Mouse (Mus musculus) lung, postnatal 10 days (tissue): ENCODE measurements around the gene AC153137.1.
"Not testable (repeated sequence)": the region's sequence is repeated elsewhere in the genome, so short reads cannot be mapped to it uniquely, and the experiment has no call there.

ENCODE experiments used
- DNase-seq: peaks from one replicate; pipeline ENCODE4 v3.0.0; 2021

AC153137.1 gene

DNA sequence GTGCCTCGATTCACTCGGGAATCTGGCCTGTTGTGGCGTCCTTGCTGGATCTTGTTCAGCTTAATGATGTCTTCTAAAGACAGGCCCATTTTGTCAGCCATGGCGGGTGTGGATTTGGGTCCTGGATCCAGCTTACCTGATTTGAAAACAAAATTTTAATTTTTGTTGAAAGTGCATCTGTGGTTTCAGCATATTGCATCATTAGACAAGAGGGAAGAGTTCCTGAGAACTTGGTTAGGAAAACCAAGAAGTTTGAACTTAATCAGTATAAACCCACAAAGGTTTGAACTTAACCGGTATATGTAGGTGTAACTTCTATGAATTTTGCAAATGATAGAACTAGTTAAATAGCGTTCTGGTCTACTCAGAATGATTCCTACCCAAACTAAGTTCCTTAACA is at the start of gene AC153137.1:
Gene AC153137.1 (minus strand): TSS at position 101 of the 400 bp plus-strand sequence.
- not testable (repeated sequence) for DNase-seq

DNA sequence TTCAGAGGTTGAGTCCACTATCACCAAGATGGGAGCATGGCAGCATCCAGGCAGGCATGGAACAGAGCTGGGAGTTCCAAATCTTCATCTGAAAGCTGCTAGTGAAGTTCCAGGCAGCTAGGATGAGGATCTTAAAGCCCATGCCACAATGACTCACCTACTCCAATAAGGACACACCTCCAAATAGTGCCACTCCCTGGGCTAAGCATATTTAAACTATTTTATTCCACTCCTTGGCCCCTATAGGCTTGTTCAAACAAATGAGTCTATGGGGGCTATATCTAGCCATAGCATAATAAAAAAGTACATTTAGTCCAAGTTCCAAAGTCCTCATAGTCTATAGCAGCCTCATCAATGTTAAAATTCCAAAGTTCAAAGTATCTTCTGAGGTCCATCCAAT is 45.4 kb upstream of the AC153137.1 start:
- DNase-seq = no peak

DNA sequence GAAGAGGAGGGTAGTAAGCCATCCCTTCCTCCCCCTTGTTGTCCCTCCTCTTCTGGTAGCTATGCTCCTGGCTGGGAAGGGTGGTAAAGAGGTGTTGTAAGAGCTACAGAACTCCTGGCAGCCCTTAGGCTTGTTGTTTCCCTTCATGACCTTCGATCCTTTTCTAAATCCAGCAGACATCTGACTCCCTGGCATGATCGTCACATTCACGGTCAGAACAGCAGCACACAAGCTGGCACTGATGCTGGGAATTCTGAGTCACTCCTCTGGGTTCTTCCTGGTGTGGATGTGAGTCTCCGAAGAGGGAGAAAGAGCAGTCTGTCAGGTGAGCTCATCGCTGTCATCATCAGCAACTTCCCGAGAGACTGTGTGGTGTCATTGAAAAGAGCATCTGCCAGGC is 41.5 kb upstream of the AC153137.1 start:
- DNase-seq = no peak

DNA sequence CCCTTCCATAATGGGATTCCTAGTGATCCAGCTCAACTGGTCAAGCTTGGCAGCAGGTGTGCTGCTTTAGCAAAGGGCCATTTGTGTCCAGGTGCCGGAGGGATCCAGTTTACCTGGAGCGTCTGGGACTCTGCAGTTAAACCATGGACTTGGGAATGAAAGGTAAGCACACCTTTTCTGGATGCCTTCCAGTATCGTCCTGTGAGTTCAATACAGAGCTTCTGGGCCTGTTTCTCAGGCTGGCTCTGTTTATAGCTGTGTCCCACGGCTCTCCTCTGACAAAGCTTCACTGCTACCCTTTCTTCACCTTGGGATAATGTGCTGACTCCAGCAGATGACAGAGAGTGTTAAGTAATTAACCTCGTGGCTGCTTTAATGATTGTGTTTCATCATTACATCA is 39.6 kb upstream of the AC153137.1 start:
- no peak for DNase-seq

DNA sequence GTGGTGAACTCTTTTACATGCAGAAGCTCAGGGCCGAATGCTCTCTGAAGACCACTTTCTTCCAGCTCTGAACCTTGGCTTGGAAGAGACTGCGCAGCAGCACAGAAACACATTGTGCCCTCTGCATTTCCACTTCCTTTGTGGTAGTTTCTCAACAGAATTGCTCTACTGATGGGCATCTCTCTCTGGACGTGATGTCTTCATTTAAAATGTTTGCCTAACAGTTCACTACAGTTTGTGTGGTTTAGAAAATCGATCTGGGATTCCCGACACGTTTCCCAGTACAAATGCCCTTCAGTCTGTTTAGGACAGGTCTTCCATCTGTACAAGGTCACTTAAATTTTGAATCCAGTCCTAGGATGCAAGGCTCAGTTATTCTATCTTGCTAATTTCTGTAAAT is 38.3 kb upstream of the AC153137.1 start:
- no peak for DNase-seq

DNA sequence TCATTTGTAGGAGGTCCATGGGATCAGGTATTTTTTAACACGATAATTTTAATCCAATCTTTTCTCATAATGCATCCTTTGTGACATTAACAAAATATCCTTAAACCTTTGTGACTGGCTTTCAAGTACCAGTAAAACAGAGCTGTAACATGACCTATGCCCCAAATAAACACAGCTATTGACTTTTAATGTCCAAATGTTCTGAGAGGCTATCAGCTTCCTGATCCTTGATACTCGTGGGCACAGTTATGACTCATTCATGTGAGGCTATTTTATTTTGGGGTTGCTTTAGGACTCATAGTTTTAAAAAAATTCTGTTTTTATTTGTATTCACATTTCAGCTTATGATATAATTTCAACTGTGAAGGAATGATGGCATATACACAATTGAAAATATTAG is 37.5 kb upstream of the AC153137.1 start:
- no peak for DNase-seq

DNA sequence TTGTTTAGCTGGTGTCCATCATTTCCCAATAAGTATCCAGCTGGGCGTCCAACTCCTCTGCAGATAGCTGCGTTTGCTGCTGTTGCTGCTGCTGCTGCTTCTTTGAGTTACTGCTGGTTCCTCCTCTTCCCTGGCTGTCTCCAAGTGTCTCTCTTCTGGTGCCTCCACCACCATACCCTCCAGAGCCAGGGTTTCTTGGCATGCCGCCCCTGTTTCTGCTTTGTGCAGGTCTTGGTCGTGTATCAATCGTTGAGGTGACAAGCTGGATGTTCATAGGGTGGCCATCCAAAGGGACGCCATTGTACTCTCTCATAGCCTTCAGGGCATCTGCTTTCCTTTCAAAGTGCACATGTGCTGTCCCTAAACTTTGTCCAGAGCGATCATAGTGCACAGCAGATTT is 529 bp downstream of the AC153137.1 start:
- DNase-seq = peak; percentile 8

DNA sequence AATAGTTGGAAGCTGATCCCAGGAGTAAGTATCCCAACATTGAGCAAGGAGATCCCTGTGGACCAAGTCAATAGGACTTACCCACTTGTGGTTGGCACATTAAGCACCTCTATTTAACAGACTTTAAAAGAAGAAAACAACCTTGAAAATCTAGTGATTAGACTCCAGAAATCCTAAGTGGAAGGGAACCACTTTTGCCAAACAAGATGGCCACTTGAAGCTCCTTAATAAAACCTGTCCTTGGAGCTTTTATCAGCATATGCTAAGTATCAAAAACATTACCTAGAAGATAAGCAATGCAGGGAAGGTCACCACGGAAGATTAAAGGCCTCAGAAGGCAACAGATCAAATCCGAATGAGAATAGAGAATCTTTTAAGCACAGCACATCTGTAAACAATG is 26.0 kb downstream of the AC153137.1 start:
- DNase-seq = no peak

DNA sequence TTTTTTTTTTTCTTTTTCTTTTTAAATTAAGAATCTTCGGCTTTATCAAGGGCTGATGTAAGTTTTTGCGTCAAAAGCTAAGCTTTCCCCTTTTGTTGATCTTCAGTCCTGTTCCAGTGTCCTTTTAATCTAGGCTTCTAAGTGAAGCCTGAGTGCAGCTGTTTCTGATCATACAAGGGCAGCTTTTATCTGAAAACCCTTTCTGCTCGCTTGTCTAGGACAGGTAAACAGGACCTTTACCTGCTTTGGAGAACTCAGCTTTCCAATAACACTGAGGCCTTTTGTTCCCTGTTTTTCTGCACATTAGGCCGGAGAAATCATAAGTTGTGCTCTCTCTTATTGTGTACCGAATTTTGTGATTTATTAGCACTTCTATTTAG is 27.3 kb downstream of the AC153137.1 start:
- no peak for DNase-seq

DNA sequence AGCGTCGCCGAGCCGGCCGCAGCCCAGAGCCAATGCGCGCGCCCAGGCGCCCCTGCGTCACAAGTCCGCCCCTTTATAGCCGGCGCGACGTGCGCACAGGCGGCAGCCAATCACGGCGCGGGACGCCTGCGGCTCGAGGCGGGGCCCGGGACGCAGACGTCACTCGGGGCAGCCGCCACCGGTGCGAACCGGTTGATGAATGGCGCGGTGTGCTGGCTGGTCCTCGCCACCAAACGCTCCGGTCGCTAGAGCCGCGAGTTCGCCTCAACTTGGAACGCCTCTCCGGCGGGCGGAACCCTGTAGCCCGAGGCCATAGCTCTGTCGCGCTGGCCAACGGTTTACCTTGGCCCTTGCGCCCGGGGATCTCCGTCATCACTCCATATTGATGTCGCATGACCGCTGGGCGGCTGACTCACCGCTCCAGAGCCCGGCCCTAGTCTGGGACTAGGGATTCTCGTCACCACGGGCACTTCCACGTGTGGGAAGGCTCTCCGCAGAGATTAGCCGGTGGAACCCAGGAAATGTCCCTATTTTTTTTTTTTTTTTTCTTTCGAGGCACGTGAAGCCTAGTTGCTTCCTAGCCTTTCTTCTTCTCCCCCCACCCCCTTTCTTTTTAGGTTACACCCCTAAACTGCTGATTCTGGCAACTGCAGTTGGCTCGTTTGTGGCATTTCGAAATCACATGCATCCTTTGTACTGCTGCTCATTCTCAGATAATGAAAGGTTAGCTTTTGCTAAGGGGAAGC is 27.9 kb downstream of the AC153137.1 start:
- peak; percentile 97 for DNase-seq

DNA sequence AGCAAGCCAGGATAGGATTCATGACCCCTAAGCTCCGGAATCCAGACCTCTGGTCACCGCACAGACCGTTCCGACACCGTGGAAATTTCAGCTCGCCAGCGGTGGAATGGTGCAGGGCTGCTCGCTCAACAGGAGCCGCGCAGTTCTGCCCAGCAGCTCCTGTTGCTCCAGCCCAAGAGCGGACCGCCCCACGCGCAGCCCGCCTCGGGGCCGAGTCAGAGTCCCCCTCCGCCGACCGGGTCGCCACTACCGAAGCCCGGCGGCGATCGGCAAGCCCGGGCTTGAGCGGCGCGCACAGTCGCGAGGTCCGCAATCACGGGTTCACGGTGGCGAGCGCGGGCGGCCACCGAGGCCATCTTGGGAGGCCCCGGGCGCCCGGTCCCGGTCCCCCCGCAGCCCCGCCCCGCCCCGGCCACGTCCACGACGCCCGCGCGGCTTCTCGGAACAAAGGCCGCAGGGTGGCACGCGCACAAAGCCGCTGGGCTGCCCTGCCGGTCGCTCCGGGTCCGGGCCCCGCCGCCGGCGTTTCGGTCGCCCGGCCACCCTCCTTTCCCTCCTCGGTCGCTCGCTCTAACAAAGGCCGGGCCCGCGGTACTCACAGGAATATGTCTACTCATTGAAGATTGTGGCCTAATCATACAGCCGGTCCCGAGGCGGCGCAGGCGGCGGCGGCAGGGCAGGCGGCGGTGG is 28.7 kb downstream of the AC153137.1 start:
- DNase-seq = peak; percentile 64

DNA sequence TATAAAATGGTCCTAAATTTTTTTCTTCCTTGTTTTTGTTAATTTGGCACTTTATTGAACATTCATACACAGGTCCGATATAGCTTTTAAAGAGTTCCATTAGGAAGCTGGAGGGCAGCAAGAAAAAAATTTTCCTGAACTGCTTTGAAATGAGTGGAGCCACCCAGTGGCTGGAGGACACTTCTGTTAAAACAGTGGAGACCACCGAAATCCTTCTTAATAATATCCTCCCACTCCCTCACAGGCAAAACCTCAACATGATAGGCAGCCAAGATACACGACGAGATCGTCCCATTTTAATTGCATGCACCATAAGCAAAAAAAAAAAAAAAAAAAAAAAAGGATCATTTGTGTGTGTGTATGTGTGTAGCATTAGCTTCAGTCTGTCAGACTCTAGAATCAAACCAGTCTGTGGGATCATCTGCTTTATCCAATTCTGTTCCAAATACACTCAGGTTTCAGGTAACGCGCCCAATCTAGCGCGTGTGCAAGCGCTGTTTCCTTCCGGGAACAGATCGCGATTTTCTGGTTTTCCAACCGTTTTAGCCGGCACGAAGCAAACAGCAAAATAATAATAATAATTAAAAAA is 29.3 kb downstream of the AC153137.1 start:
- DNase-seq = peak; percentile 65

DNA sequence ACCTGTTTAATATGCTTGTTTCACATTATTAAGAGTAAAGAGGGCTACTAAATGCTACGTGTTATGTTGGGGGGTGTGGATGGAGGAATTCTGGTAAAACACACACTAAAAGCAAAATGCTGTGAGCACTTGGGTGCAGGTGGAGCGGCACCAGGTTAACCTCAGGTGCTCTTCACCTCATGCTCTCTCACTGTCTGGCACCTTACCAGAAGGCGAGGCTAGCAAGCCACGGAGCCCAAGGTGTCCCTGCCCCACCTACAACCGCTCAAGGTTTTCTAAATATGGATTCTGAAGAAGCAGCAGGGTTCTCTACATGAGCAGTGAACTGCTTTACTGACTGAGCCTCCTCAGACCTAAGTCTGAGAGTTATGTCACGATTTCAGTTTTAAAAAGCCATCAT is 32.6 kb downstream of the AC153137.1 start:
- DNase-seq = no peak

DNA sequence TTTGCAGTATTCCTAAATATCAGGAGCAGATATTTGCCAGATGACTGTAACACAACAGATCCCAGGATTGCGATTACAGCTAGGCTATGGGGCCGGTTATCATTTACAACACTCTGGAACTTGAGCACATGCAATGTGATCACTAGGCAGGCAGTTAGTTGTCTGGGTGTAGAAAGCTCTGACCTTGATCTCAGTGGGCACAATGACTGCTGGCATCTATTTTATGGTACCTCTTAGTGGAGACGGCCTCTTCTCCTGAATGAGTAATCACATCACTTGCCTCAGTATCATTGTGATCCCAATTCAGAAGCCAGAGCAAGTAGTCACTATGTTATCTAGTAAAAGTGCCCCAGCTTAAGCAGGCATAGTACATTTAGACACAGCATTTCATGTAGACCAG is 37.2 kb downstream of the AC153137.1 start:
- no peak for DNase-seq

DNA sequence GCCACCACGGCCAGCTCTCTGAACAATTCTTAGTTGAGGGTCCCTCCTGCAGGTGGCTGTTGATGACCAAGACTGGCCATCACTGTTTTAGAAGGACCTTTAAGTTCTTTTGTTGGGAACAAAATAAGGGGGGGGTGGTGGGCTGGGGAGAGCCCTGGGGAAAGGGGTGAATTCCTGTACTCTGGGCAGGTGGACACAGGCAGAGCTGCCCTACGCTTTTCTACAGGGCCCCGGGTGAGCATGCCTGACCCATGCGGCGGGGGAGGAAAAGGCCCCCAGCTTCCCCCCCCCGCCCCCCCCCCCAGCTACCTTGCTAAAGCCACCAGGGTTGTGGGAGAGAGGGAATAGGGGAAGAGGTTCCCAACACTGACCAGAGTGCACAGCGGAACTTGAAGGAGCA is 39.4 kb downstream of the AC153137.1 start:
- no peak for DNase-seq

DNA sequence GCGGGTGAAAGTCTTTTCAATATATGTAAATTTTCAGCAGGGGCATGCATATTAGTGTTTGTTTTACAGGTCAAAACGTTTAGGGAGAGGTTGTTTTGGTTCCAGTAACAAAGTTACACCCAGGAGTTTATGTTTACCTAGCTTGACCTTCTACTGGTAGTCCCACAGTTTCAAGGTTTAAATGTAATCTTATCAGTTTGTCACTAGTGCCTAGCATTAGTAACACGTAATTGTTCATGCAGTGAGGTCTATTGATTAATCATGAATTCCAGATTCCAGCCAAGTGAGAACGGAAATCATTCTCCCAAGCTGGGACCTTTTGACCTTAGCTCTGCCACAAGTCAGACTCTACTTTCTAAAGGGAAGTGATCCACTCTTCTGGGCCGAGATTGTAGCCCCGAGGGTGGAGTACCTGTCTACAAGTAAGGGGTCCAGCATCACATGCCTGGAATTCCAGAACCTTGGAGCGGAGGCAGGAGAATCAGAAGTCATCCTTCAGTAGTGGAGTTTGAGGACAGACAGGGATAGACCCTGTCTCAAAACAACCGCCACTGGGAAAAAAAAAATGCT is 40.3 kb downstream of the AC153137.1 start:
- no peak for DNase-seq

DNA sequence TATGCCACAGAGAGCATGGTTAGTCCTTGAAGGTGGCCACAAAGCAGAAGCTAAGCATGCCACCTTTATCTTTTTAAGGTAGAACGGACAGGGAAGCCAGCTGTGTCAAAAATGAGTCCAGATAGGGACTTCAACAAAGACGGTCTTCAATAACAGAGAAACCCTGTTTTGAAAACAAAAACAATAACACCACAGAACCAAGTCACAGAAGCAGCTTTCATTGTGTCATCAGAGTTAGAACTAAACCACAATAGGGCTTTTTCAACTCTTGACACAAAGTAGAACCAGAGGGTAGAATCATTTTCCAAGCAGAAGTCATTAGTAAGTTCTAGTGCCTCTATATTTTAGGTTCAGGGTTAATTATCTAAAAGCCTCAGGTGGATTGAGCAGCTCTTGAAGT is 41.3 kb downstream of the AC153137.1 start:
- no peak for DNase-seq

DNA sequence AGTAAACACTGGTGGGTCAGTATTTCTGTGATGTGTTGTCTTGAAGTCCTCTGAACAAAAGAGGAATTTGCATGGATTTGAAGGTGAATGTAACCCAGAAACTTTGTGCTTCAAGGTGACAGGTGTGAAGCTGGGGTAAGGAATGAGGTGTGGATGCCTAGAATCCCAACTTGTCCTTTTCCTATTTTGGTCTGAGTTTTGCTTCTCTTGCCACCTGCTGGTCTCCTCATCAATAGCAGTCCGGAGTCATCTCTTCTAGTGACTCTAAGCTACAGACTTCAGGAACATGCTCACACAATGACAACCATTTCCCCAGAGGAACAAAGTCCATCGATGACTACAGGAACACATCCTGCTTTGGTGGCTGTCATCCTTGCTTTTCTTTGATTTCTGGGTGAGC is 46.9 kb downstream of the AC153137.1 start:
- DNase-seq = peak; percentile 16

DNA sequence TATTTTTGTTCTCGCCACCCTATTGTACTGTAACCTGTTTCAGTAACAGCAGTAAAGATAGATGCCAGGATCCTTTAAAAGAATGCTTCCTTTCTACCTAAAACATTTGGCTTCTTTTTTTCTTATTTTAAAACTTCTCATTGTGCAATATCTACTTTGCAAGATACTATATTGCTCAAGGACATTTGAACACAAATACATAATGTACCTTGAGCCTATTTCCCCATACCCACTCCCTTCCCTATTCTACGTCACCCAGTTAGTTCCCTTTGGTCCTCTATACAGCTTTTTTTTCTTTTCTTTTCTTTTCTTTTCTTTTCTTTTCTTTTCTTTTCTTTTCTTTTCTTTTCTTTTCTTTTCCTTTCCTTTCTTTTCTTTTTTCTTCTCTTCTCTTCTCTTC is 47.6 kb downstream of the AC153137.1 start:
- no peak for DNase-seq
